Mouse (Mus musculus): ENCODE measurements around the gene Pagr1a.

- TF ChIP-seq POLR2A (IDR thresholded peaks at IDR 0.05; ENCODE audit: borderline replicate concordance, insufficient read depth, low read length) (peak; percentile 34; the same call in 1 of the 2 replicates), CTCF (IDR thresholded peaks at IDR 0.05; ENCODE audit: borderline replicate concordance, insufficient read depth, low read depth, low read length) (peak; percentile 73)
Measured at GRCm38 (mm10) chr7:127024755-127025555, 7.8 kb upstream of the Pagr1a start.
